Mouse (Mus musculus): ENCODE measurements around the gene Nav3. TPM values are rescaled to one million over a fixed set of nuclear protein-coding genes. Genes with fewer than 3 reads are reported as not detected.
A peak's percentile ranks its signal among the peaks of the same experiment; 100 is the strongest.

Nav3 gene
- polyA plus RNA-seq, 1 experiment from 2014 or later, result 3.7 TPM

DNA sequence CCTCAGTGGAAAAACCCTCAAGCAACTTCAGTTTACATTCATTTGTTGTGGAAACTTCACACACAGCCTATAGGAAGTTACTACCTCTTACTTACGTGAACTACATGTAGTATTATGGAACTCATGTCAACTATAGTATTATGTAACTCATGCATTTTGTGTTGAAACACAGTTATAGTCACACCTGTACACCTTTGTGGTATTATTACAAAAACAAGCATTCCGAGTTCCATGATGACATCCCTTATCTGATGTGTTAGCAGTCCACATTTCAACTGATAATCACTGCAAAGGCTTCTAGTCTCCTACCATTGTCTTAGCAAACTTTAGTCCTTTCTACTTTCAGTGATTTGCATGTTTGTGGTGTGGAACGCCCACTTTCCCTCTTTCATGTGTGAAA lies 568.8 kb downstream of the Nav3 start:
- no peak for ATAC-seq (ENCODE audit: low FRiP score, low TSS enrichment)
- Histone ChIP-seq H3K4me2 (replicated peaks; ENCODE audit: low read depth, low read length) (no peak overlapping the region), H3K27me3 (ENCODE audit: insufficient read depth, low read length) (no peaks in the 10 kb centered on the region), H3K9me3 (ENCODE audit: low read length) (no peaks in the 10 kb centered on the region), H3K9ac (replicated peaks; ENCODE audit: low read length) (no peak overlapping the region), H3K27ac (ENCODE audit: low read length) (no peak overlapping the region), H3K36me3 (ENCODE audit: insufficient read depth, low read length) (no peaks in the 10 kb centered on the region), H3K4me3 (ENCODE audit: low read length) (no peak overlapping the region), H3K4me1 (ENCODE audit: insufficient read depth, low read length) (peaks cover 3% of the 10 kb centered on the region; the same call in 1 of the 2 replicates)
- 82% methylated on average over 3 of the region's 3 CpGs for WGBS

DNA sequence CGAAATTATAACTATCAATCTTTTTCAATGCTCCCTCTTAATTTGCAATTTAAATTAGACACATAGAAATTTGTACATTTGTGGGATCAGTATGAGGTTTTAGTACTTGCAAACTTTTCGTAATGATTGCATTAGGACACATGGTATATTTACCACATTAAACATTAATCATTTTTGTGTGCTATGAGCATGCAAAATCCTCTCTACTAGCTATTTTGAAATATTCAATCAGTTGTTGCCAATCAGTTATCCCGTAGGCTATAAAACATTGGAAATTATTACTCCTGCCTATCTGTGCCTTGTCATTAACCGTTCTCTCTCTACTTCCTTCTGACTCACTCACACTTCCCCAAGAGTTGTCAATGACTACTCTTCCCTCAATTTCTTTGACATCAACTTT lies 579.9 kb downstream of the Nav3 start:
- H3K4me3 ChIP-seq (ENCODE audit: low read length), result no peak overlapping the region
- WGBS, result 80% methylated on average over 4 of the region's 4 CpGs
- no peaks in the 10 kb centered on the region for H3K4me1 ChIP-seq (ENCODE audit: insufficient read depth, low read length)
- no peak overlapping the region for H3K27ac ChIP-seq (ENCODE audit: low read length)
- no peaks in the 10 kb centered on the region for H3K9me3 ChIP-seq (ENCODE audit: low read length)
- no peaks in the 10 kb centered on the region for H3K27me3 ChIP-seq (ENCODE audit: insufficient read depth, low read length)
- H3K4me2 ChIP-seq (replicated peaks; ENCODE audit: low read depth, low read length), result no peak overlapping the region
- no peak overlapping the region for H3K9ac ChIP-seq (replicated peaks; ENCODE audit: low read length)
- ATAC-seq (ENCODE audit: low FRiP score, low TSS enrichment), result no peak
- H3K36me3 ChIP-seq (ENCODE audit: insufficient read depth, low read length), result no peaks in the 10 kb centered on the region

DNA sequence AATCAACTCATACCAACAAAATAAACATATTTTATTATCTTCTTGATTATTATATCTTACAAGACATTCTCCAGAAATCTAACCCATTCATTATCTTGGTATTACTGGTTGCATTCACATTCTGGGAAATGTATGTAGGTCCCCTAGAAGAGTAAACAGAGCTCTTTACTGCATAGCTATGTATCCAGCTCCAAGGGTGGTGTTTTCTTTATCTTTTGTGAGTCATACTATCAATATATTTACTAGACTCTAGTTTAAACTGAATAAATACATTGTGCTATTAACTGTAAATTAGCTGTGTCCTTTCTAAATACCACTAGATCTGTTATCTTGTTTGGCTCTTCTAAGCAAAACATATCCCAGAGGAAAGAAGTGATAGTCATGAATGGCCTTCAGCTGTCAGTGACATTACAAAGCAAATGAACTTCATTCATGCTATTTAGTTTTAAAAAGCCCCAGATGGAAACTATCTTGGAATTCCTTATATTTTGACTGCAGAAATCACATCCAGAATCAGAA lies 580.6 kb downstream of the Nav3 start:
- H3K9ac ChIP-seq (replicated peaks; ENCODE audit: low read length), result no peak overlapping the region
- no peaks in the 10 kb centered on the region for H3K36me3 ChIP-seq (ENCODE audit: insufficient read depth, low read length)
- peak; percentile 80; the same call in 1 of the 2 replicates for ATAC-seq (ENCODE audit: low FRiP score, low TSS enrichment)
- H3K4me1 ChIP-seq (ENCODE audit: insufficient read depth, low read length), result no peaks in the 10 kb centered on the region
- H3K27me3 ChIP-seq (ENCODE audit: insufficient read depth, low read length), result no peaks in the 10 kb centered on the region
- no peaks in the 10 kb centered on the region for H3K9me3 ChIP-seq (ENCODE audit: low read length)
- no peak overlapping the region for H3K27ac ChIP-seq (ENCODE audit: low read length)
- H3K4me3 ChIP-seq (ENCODE audit: low read length), result no peak overlapping the region
- H3K4me2 ChIP-seq (replicated peaks; ENCODE audit: low read depth, low read length), result no peak overlapping the region

DNA sequence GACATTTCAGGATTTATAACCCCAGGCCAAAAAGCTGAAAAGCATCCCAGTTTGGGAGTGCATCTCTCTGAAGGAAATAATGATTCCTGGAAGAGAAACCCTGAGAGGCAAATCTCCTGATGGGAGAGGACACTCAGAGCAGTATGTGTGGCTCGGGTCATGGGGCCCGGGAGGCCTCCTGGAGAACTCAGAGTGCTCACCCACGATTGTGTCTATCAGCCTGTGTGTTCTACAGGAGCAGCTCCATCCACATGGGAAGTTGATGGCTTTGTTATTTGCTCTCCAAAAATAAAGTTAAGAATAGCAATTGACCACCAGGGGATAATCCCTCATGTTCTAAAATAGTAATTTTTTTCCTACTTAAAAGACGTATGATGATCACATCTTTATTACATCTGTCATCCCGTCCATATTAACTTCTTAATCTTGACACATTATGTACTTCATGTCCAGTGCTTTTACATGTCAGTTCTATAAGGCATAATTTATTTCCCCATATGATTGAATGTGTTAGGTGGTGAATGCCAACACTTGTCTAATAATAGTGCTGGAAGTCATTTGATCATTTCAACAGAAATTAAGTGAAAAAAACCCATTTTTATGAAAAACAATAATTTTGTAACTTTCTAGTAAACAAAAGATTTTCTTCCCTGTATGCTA lies 581.2 kb downstream of the Nav3 start:
- Histone ChIP-seq H3K27ac (ENCODE audit: low read length) (peak overlapping the region; percentile 28; the same call in 1 of the 2 replicates), H3K9ac (replicated peaks; ENCODE audit: low read length) (no peak overlapping the region), H3K36me3 (ENCODE audit: insufficient read depth, low read length) (no peaks in the 10 kb centered on the region), H3K4me3 (ENCODE audit: low read length) (no peak overlapping the region), H3K4me2 (replicated peaks; ENCODE audit: low read depth, low read length) (no peak overlapping the region), H3K4me1 (ENCODE audit: insufficient read depth, low read length) (no peaks in the 10 kb centered on the region), H3K27me3 (ENCODE audit: insufficient read depth, low read length) (no peaks in the 10 kb centered on the region), H3K9me3 (ENCODE audit: low read length) (no peaks in the 10 kb centered on the region)
- 55% methylated on average over 5 of the region's 5 CpGs for WGBS
- no peak for ATAC-seq (ENCODE audit: low FRiP score, low TSS enrichment)

DNA sequence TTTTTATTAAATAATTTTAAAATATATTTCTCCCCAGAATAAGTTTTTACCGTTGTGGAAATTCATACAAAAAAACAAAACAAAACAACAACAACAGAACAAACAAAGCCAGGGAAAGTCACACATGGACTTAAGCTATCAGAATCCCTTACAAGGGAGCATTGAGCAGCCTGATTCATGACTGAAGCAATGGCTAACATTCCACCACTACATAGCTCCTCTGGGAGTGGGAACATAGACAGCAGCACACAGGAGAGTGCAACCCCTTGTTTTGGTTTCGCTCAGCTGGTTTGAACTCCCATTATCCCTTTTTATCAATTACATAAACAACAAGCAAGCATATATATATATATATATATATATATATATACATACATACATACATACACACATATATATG lies 589.9 kb downstream of the Nav3 start:
- no peaks in the 10 kb centered on the region for H3K9me3 ChIP-seq (ENCODE audit: low read length)
- no peaks in the 10 kb centered on the region for H3K36me3 ChIP-seq (ENCODE audit: insufficient read depth, low read length)
- H3K27ac ChIP-seq (ENCODE audit: low read length), result no peak overlapping the region
- H3K4me2 ChIP-seq (replicated peaks; ENCODE audit: low read depth, low read length), result no peak overlapping the region
- ATAC-seq (ENCODE audit: low FRiP score, low TSS enrichment), result peak; percentile 54; the same call in 1 of the 2 replicates
- WGBS, result 62% methylated on average over 2 of the region's 2 CpGs
- no peak overlapping the region for H3K9ac ChIP-seq (replicated peaks; ENCODE audit: low read length)
- H3K4me3 ChIP-seq (ENCODE audit: low read length), result no peak overlapping the region
- no peaks in the 10 kb centered on the region for H3K27me3 ChIP-seq (ENCODE audit: insufficient read depth, low read length)
- no peaks in the 10 kb centered on the region; the same call in 1 of the 2 replicates for H3K4me1 ChIP-seq (ENCODE audit: insufficient read depth, low read length)

DNA sequence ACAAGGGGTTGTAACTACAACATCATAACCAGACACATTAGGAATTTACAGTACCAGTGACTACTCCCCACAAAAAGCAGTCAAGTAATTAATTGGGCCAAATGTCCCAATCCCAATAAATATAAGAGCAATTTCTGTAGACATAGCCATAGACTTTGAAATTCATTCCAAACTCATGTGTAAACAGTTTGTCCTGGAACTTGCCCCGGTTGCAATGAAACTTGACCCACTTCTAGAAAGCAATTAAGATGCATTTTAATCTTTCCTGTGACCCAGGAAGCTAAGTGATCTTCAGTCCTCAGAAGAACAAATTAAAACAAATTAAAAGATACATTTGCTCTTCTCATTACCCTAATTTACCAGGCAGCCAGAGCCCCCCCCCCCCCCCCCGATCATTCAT lies 590.6 kb downstream of the Nav3 start:
- Histone ChIP-seq H3K27me3 (ENCODE audit: insufficient read depth, low read length) (no peaks in the 10 kb centered on the region), H3K4me1 (ENCODE audit: insufficient read depth, low read length) (no peaks in the 10 kb centered on the region; the same call in 1 of the 2 replicates), H3K9me3 (ENCODE audit: low read length) (no peaks in the 10 kb centered on the region), H3K9ac (replicated peaks; ENCODE audit: low read length) (no peak overlapping the region), H3K36me3 (ENCODE audit: insufficient read depth, low read length) (no peaks in the 10 kb centered on the region), H3K4me2 (replicated peaks; ENCODE audit: low read depth, low read length) (no peak overlapping the region), H3K4me3 (ENCODE audit: low read length) (no peak overlapping the region), H3K27ac (ENCODE audit: low read length) (no peak overlapping the region)
- peak; percentile 35; the same call in 1 of the 2 replicates for ATAC-seq (ENCODE audit: low FRiP score, low TSS enrichment)
- 18% methylated on average over 1 of the region's 2 CpGs for WGBS

DNA sequence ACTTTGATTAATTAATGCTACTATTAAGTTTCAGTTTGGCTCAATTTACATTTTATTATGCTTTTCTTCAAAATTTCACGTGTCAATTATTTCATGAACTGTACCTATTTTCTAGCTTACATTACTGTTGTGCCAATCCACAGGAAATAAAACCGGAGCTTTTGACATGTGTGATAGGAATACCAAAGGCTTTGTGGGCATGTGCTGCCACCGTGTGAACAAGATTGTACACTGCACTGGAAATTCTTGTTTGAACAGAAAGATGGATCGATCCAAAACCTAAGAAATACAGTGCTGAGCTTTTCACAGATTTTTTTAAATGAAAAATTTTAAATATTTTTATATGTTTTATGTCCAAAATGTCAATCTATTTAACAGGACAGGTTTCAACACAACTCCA lies 591.3 kb downstream of the Nav3 start:
- H3K4me2 ChIP-seq (replicated peaks; ENCODE audit: low read depth, low read length), result no peak overlapping the region
- no peak overlapping the region for H3K9ac ChIP-seq (replicated peaks; ENCODE audit: low read length)
- peak; percentile 46; the same call in 1 of the 2 replicates for ATAC-seq (ENCODE audit: low FRiP score, low TSS enrichment)
- no peaks in the 10 kb centered on the region for H3K36me3 ChIP-seq (ENCODE audit: insufficient read depth, low read length)
- H3K4me1 ChIP-seq (ENCODE audit: insufficient read depth, low read length), result no peaks in the 10 kb centered on the region; the same call in 1 of the 2 replicates
- no peak overlapping the region for H3K4me3 ChIP-seq (ENCODE audit: low read length)
- H3K27ac ChIP-seq (ENCODE audit: low read length), result no peak overlapping the region
- H3K9me3 ChIP-seq (ENCODE audit: low read length), result no peaks in the 10 kb centered on the region
- H3K27me3 ChIP-seq (ENCODE audit: insufficient read depth, low read length), result no peaks in the 10 kb centered on the region
- 22% methylated on average over 4 of the region's 4 CpGs for WGBS

DNA sequence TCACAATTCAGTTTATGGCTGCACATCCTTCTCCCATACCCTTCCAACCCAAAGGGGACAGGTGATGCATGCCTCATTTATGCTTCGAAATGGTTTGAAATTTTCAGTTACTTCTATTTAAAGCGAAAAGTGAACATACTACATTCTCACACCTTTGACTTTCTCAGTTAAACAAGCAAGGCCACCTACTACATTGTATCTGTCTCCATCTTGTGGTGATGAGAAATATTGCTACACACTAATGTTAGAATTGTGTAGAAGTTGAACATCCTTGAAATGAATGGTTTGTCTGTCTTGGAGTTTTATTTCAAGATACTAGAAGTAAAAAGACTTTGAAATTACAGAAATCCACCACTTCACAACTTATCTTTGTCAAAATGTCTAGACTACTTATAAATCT lies 594.7 kb downstream of the Nav3 start:
- 60% methylated on average over 2 of the region's 2 CpGs for WGBS

DNA sequence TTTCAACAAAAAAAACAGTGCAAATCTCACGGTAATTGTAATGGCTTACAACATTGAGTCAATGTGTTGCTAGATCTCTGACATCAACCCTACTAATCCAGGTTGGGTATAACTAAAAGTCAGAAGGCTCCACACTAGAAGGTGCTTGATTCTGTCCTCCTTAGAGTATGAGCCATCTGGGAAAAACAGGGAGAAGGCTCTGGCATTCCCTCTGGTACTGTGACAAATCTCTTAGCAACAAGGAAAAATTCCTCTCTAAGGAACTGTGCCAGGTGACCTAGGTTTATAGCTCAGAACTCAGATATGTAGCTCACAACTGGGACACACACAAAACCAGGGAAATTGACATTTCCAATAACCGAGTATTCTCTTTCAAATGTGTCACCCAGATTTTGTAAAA lies 597.4 kb downstream of the Nav3 start:
- H3K27me3 ChIP-seq (ENCODE audit: insufficient read depth, low read length), result no peaks in the 10 kb centered on the region
- no peak overlapping the region for H3K9ac ChIP-seq (replicated peaks; ENCODE audit: low read length)
- H3K4me3 ChIP-seq (ENCODE audit: low read length), result no peak overlapping the region
- H3K36me3 ChIP-seq (ENCODE audit: insufficient read depth, low read length), result no peaks in the 10 kb centered on the region
- no peak overlapping the region for H3K27ac ChIP-seq (ENCODE audit: low read length)
- H3K4me1 ChIP-seq (ENCODE audit: insufficient read depth, low read length), result no peaks in the 10 kb centered on the region
- H3K9me3 ChIP-seq (ENCODE audit: low read length), result no peaks in the 10 kb centered on the region
- no peak overlapping the region for H3K4me2 ChIP-seq (replicated peaks; ENCODE audit: low read depth, low read length)
- 89% methylated on average over 2 of the region's 2 CpGs for WGBS
- ATAC-seq (ENCODE audit: low FRiP score, low TSS enrichment), result no peak

More for the DNA sequence above, 594.7 kb downstream of the Nav3 start:
- no peak overlapping the region for H3K4me3 ChIP-seq (ENCODE audit: low read length)
- ATAC-seq (ENCODE audit: low FRiP score, low TSS enrichment), result no peak
- no peaks in the 10 kb centered on the region for H3K9me3 ChIP-seq (ENCODE audit: low read length)
- H3K4me1 ChIP-seq (ENCODE audit: insufficient read depth, low read length), result no peaks in the 10 kb centered on the region; the same call in 1 of the 2 replicates
- no peak overlapping the region for H3K9ac ChIP-seq (replicated peaks; ENCODE audit: low read length)
- H3K27ac ChIP-seq (ENCODE audit: low read length), result no peak overlapping the region
- H3K36me3 ChIP-seq (ENCODE audit: insufficient read depth, low read length), result no peaks in the 10 kb centered on the region
- H3K4me2 ChIP-seq (replicated peaks; ENCODE audit: low read depth, low read length), result no peak overlapping the region
- H3K27me3 ChIP-seq (ENCODE audit: insufficient read depth, low read length), result no peaks in the 10 kb centered on the region

DNA sequence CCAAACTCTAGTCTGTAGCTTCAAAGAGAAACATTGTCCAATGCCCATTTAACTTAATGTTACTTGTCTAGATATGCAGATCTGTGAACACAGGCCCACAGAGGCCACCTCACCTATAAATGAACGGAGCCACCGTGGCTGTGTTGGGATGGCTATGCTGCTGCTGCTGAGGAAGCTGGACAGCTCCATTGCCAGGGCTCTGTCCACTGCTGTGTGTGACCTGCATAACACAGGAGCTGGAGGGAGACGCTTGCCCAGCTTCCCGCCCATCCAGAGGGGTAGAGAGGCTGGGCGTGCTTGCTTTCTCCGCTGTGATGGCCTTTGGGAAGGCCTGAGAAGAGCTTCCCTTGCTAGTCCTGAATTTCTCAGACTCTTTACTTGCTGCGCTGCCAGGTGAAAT lies 603.6 kb downstream of the Nav3 start:
- Histone ChIP-seq H3K27me3 (ENCODE audit: insufficient read depth, low read length) (no peaks in the 10 kb centered on the region), H3K36me3 (ENCODE audit: insufficient read depth, low read length) (no peaks in the 10 kb centered on the region), H3K4me3 (ENCODE audit: low read length) (no peak overlapping the region), H3K9ac (replicated peaks; ENCODE audit: low read length) (no peak overlapping the region), H3K9me3 (ENCODE audit: low read length) (no peaks in the 10 kb centered on the region), H3K4me2 (replicated peaks; ENCODE audit: low read depth, low read length) (no peak overlapping the region), H3K27ac (ENCODE audit: low read length) (no peak overlapping the region), H3K4me1 (ENCODE audit: insufficient read depth, low read length) (no peaks in the 10 kb centered on the region)
- peak; percentile 98 for ATAC-seq (ENCODE audit: low FRiP score, low TSS enrichment)
- 23% methylated on average over 7 of the region's 7 CpGs for WGBS

Measured in kidney, embryonic 16.5 days (tissue).